Mouse (Mus musculus): ENCODE data around the gene Slc27a2. TPM values are rescaled to one million over a fixed set of nuclear protein-coding genes. Genes with fewer than 3 reads are reported as not detected.
"Not testable (repeated sequence)": the region's sequence is repeated elsewhere in the genome, so short reads cannot be mapped to it uniquely, and the experiment has no call there.

Slc27a2 gene
- polyA plus RNA-seq, 1 experiment from 2014 or later, result 9.6 TPM

DNA sequence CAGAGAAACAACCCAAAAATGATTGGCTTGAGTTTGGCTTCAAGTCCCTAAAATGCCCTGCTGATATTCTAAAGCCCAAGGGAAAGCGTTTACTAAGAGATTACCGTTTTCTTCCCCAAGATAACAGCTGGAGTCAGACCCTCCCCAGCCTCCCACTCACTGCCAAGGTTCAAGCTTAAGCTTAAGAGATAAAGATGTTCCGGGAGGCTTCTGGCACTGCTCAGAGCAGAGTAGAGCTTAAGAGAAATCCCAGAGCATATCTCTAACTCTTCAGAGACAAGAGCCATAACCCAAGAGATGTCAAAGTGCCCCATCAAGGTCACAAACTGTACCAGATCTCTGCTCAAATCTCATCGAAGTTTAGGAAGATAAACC is 54.5 kb downstream of the Slc27a2 start:
- no peaks in the 10 kb centered on the region for H3K9me3 ChIP-seq (ENCODE audit: control insufficient read depth, low read length)
- no peak overlapping the region for H3K4me3 ChIP-seq (ENCODE audit: low read length)
- ATAC-seq (ENCODE audit: low FRiP score, low TSS enrichment), result no peak
- H3K9ac ChIP-seq (ENCODE audit: low read depth, low read length), result no peak overlapping the region
- no peak overlapping the region for H3K27ac ChIP-seq (ENCODE audit: low read depth, low read length)
- no peaks in the 10 kb centered on the region for H3K4me1 ChIP-seq (ENCODE audit: control insufficient read depth, insufficient read depth, low read length)
- H3K4me2 ChIP-seq (replicated peaks; ENCODE audit: low read depth, low read length), result no peak overlapping the region
- no peaks in the 10 kb centered on the region for H3K27me3 ChIP-seq (ENCODE audit: control insufficient read depth, insufficient read depth, low read length)
- no peaks in the 10 kb centered on the region for H3K36me3 ChIP-seq (ENCODE audit: control insufficient read depth, insufficient read depth, low read length)
- whole genome bisulfite sequencing, result 79% methylated on average over 4 of the region's 4 CpGs

DNA sequence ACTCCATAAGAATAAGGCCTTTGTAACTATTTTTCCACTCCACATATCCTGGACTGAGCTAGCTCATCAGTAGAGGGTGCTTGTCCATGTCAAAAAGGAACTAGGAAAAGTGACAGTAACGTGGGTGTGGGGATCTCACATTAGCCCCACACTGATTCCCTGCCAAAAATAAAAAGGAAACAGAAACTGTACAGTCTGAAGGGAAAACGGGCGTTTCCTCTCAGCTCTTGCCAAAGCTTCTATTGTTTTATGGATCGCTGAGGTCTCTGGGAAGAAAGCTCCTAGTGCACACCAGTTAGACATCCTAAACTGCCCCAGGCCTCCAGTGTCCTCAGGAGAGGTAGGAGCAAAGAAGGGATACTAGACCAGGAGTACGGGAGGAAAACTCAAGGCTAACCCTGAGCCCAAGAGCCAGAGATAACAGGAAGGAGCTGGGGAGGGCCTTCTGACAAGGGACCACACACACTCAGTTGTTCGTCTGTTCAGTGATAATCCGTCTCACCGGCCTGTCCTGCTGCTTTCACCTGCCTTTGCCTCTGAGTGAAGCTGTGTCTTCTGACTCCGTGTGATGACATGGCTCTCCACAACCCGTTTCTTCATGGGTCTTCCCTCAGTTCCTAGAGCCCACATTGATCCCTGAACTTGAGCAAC is 55.5 kb downstream of the Slc27a2 start:
- WGBS, result 71% methylated on average over 10 of the region's 10 CpGs
- Histone ChIP-seq H3K36me3 (ENCODE audit: control insufficient read depth, insufficient read depth, low read length) (no peaks in the 10 kb centered on the region), H3K4me2 (replicated peaks; ENCODE audit: low read depth, low read length) (no peak overlapping the region), H3K4me1 (ENCODE audit: control insufficient read depth, insufficient read depth, low read length) (no peaks in the 10 kb centered on the region), H3K27ac (ENCODE audit: low read depth, low read length) (no peak overlapping the region), H3K9ac (ENCODE audit: low read depth, low read length) (no peak overlapping the region), H3K9me3 (ENCODE audit: control insufficient read depth, low read length) (no peaks in the 10 kb centered on the region), H3K4me3 (ENCODE audit: low read length) (no peak overlapping the region), H3K27me3 (ENCODE audit: control insufficient read depth, insufficient read depth, low read length) (no peaks in the 10 kb centered on the region)
- ATAC-seq (ENCODE audit: low FRiP score, low TSS enrichment), result no peak

DNA sequence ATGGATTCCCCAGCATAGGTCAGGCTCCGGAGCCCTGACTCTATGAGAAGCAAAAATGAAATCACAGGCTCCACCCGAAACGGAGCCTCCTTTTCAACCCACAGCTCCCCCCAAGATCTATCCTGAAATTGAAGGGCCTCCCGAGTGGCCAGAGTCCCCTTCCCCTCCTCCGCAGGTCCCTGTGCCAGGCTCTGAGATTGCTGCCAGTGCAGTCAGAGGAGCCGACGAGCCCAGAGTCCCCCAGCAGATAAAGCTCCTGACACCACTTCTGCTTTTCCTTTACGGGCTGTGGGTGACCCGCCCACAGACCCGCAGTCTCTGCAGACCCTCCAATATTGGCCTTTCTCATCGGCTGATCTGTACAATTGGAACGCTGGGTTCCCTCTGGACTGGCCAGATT is 57.4 kb downstream of the Slc27a2 start:
- H3K4me1 ChIP-seq (ENCODE audit: control insufficient read depth, insufficient read depth, low read length); H3K9me3 ChIP-seq (ENCODE audit: control insufficient read depth, low read length); H3K27me3 ChIP-seq (ENCODE audit: control insufficient read depth, insufficient read depth, low read length); H3K4me2 ChIP-seq (replicated peaks; ENCODE audit: low read depth, low read length); H3K9ac ChIP-seq (ENCODE audit: low read depth, low read length); H3K4me3 ChIP-seq (ENCODE audit: low read length); H3K36me3 ChIP-seq (ENCODE audit: control insufficient read depth, insufficient read depth, low read length); ATAC-seq (ENCODE audit: low FRiP score, low TSS enrichment); H3K27ac ChIP-seq (ENCODE audit: low read depth, low read length): not testable (repeated sequence)
- 73% methylated on average over 12 of the region's 12 CpGs for WGBS

DNA sequence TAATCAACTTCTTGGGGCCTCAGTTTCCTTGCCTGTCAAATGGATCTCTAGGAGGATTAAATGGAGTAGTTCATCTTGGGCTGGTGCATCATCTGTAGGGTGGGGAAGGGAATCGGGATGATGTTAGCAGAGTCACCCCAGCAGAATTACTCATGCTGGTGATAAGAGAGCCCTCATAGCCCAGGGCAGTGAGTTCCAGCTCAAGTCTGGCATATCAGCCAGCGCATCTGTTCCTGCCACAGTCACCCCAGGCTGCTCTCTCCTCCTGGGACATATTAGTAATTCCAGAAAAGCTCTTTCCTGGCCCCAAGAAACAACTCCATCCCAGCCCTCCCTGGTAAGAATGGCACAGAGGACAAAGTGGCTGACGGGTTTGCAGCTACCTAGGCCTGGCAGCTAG is 63.1 kb downstream of the Slc27a2 start:
- no peaks in the 10 kb centered on the region for H3K9me3 ChIP-seq (ENCODE audit: control insufficient read depth, low read length)
- no peaks in the 10 kb centered on the region for H3K36me3 ChIP-seq (ENCODE audit: control insufficient read depth, insufficient read depth, low read length)
- H3K27ac ChIP-seq (ENCODE audit: low read depth, low read length), result no peak overlapping the region
- WGBS, result 83% methylated on average over 3 of the region's 3 CpGs
- no peak overlapping the region for H3K9ac ChIP-seq (ENCODE audit: low read depth, low read length)
- H3K4me2 ChIP-seq (replicated peaks; ENCODE audit: low read depth, low read length), result no peak overlapping the region
- no peak overlapping the region for H3K4me3 ChIP-seq (ENCODE audit: low read length)
- no peak for ATAC-seq (ENCODE audit: low FRiP score, low TSS enrichment)
- no peaks in the 10 kb centered on the region for H3K27me3 ChIP-seq (ENCODE audit: control insufficient read depth, insufficient read depth, low read length)
- no peaks in the 10 kb centered on the region for H3K4me1 ChIP-seq (ENCODE audit: control insufficient read depth, insufficient read depth, low read length)

DNA sequence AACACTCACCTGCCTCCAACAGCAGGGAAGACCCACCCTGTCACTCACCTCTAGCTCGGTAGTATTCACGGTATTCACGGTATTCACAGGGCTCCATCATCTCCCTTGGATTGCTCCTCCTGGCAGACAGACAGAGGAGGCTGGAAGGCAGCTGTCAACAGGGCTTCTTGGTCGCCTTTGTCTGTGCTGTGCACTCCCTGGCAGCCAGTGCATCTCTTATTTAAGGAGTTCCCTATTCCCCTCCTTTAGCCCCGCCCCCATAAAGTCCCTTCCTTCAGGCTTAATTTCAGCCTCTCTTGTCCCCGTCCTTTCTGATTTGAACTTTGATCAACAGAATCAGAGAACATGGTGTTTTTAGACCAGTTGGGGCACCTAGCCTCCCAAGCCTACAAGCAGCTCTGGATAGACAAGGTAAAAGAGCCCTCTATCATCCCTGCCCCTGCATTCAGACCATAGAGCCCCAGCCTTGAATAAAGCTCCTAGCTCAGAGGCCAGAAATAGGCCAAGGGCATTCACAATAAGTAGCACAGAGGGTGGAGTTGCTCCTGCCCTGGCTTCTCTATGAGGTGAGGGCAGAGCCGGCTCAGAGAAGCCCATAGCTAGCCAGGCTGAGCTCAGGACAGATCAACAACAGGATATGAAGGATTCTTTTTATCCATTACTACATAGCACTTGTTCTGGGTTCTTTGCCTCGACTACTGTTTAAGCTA is 66.4 kb downstream of the Slc27a2 start:
- Histone ChIP-seq H3K36me3 (ENCODE audit: control insufficient read depth, insufficient read depth, low read length) (no peaks in the 10 kb centered on the region), H3K9me3 (ENCODE audit: control insufficient read depth, low read length) (no peaks in the 10 kb centered on the region), H3K4me3 (ENCODE audit: low read length) (no peak overlapping the region), H3K4me1 (ENCODE audit: control insufficient read depth, insufficient read depth, low read length) (no peaks in the 10 kb centered on the region), H3K4me2 (replicated peaks; ENCODE audit: low read depth, low read length) (no peak overlapping the region), H3K27ac (ENCODE audit: low read depth, low read length) (no peak overlapping the region), H3K9ac (ENCODE audit: low read depth, low read length) (no peak overlapping the region), H3K27me3 (ENCODE audit: control insufficient read depth, insufficient read depth, low read length) (no peaks in the 10 kb centered on the region)
- no peak for ATAC-seq (ENCODE audit: low FRiP score, low TSS enrichment)
- WGBS, result 37% methylated on average over 8 of the region's 8 CpGs

DNA sequence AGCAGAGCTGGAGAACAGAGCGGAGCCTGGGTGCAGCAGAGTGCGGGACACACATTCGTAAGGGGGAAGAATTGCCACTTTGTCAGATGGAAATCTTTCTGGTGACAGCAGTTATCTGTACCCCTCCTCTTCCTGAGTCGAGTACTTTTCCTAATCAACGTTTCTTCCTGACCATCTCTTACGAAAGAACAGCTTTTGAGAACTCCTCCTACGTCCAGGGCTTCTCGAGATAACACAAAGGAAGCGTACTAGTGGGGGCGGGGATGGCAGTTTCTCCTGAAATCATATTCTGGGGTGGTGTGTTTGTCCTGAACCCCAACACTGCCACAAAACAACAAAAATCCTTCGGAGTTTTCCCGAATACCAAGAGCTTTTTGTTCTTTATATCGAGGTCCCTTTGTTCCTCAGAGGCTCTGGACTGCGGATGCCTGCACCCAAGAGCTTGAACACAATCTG is 67.1 kb downstream of the Slc27a2 start, which contains the start of gene Hdc:
Gene Hdc, minus strand, starts transcription at position 51 of the 456 bp plus-strand sequence.
- H3K4me3 ChIP-seq (ENCODE audit: low read length), result no peak within 1 kb of the TSS
- no peak within 1 kb of the TSS for H3K9ac ChIP-seq (ENCODE audit: low read depth, low read length)
- no peaks in the 10 kb centered on the region for H3K4me1 ChIP-seq (ENCODE audit: control insufficient read depth, insufficient read depth, low read length)
- H3K27me3 ChIP-seq (ENCODE audit: control insufficient read depth, insufficient read depth, low read length), result no peaks in the 10 kb centered on the region
- WGBS, result 73% methylated on average over 14 of the region's 14 CpGs
- ATAC-seq (ENCODE audit: low FRiP score, low TSS enrichment), result no peak
- no peaks in the 10 kb centered on the region for H3K36me3 ChIP-seq (ENCODE audit: control insufficient read depth, insufficient read depth, low read length)
- no peaks in the 10 kb centered on the region for H3K9me3 ChIP-seq (ENCODE audit: control insufficient read depth, low read length)
- no peak within 1 kb of the TSS for H3K4me2 ChIP-seq (replicated peaks; ENCODE audit: low read depth, low read length)
- H3K27ac ChIP-seq (ENCODE audit: low read depth, low read length), result no peak within 1 kb of the TSS

DNA sequence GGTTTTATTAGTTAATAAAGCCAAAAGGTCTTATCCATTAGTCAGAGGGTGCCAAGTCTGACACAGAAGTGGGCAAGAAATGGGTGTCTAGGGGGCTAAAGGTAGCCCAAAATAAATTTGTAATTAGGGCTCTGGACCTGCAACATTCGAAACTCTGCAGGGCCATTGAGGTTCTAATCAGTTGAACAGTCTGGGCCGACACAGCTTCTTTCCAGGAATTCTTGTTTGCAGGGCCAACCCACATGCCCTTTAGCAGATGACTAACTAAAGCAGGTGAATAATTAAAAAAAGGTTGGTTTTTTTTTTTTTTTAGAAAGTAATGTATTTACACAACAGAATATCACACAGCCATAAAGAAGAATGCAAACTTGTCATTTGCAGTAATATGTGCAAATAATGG is 70.2 kb downstream of the Slc27a2 start:
- no peak overlapping the region for H3K27ac ChIP-seq (ENCODE audit: low read depth, low read length)
- no peaks in the 10 kb centered on the region for H3K4me1 ChIP-seq (ENCODE audit: control insufficient read depth, insufficient read depth, low read length)
- H3K36me3 ChIP-seq (ENCODE audit: control insufficient read depth, insufficient read depth, low read length), result no peaks in the 10 kb centered on the region
- no peak overlapping the region for H3K4me2 ChIP-seq (replicated peaks; ENCODE audit: low read depth, low read length)
- H3K9ac ChIP-seq (ENCODE audit: low read depth, low read length), result no peak overlapping the region
- H3K27me3 ChIP-seq (ENCODE audit: control insufficient read depth, insufficient read depth, low read length), result no peaks in the 10 kb centered on the region
- no peaks in the 10 kb centered on the region for H3K9me3 ChIP-seq (ENCODE audit: control insufficient read depth, low read length)
- 70% methylated on average over 2 of the region's 2 CpGs for WGBS
- no peak overlapping the region for H3K4me3 ChIP-seq (ENCODE audit: low read length)
- no peak for ATAC-seq (ENCODE audit: low FRiP score, low TSS enrichment)

DNA sequence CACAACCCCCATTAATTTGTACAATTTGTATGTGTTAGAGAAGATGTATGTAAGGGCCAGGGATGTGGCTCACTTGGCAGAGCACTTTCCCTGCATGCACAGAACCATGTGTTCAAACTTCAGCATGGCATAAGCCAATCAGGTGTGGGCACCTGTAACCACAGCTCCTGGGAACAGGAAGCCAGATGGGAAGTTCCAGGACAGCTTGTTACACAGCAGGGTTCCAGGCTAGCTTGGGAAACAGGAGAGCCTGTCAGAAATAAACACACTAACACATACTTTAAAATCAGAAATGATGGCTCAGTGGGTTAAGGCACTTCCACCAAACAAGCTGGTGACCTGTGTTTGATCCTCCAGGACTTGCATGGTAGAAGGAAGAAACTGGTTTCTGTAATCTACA is 70.9 kb downstream of the Slc27a2 start:
- Histone ChIP-seq H3K27me3 (ENCODE audit: control insufficient read depth, insufficient read depth, low read length) (no peaks in the 10 kb centered on the region), H3K4me3 (ENCODE audit: low read length) (no peak overlapping the region), H3K9ac (ENCODE audit: low read depth, low read length) (no peak overlapping the region), H3K27ac (ENCODE audit: low read depth, low read length) (no peak overlapping the region), H3K4me2 (replicated peaks; ENCODE audit: low read depth, low read length) (no peak overlapping the region), H3K36me3 (ENCODE audit: control insufficient read depth, insufficient read depth, low read length) (no peaks in the 10 kb centered on the region), H3K4me1 (ENCODE audit: control insufficient read depth, insufficient read depth, low read length) (no peaks in the 10 kb centered on the region), H3K9me3 (ENCODE audit: control insufficient read depth, low read length) (no peaks in the 10 kb centered on the region)
- ATAC-seq (ENCODE audit: low FRiP score, low TSS enrichment), result no peak

DNA sequence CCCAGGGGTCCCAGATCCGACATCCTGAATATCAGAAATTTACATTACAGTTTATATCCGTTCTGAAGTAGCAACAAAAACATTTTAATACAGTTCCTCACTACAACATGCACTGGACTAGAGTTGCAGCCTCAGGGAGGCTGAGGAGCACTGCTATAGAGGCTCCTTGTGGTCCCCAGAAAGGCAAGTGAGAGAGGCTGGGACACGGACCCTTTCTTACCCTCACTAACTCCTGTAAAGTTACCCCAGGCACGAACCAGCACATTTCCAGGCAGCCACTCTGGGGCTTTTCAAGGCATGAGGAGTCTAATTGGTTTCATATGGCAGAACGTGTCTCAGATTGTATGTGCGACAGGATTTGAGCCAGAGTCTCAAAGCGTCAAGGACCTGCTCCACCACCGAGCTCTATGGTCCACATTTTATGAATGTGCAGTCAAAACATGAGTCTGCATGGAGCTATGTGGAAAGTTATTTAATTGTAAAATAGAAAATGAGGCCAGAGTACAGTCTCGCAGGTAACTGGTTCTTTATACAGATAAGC is 76.3 kb downstream of the Slc27a2 start:
- ATAC-seq (ENCODE audit: low FRiP score, low TSS enrichment), result no peak
- Histone ChIP-seq H3K9ac (ENCODE audit: low read depth, low read length) (no peak overlapping the region), H3K27ac (ENCODE audit: low read depth, low read length) (no peak overlapping the region), H3K4me2 (replicated peaks; ENCODE audit: low read depth, low read length) (no peak overlapping the region), H3K4me1 (ENCODE audit: control insufficient read depth, insufficient read depth, low read length) (no peaks in the 10 kb centered on the region), H3K9me3 (ENCODE audit: control insufficient read depth, low read length) (no peaks in the 10 kb centered on the region), H3K27me3 (ENCODE audit: control insufficient read depth, insufficient read depth, low read length) (no peaks in the 10 kb centered on the region), H3K36me3 (ENCODE audit: control insufficient read depth, insufficient read depth, low read length) (0 out of 2 replicates have a peak, but pooled peaks cover 14% of the 10 kb centered on the region), H3K4me3 (ENCODE audit: low read length) (no peak overlapping the region)
- WGBS, result 92% methylated on average over 9 of the region's 9 CpGs

Data from kidney, embryonic 14.5 days (tissue).